Mouse (Mus musculus) kidney, adult 2 months (tissue): ENCODE measurements at regions not wholly inside any gene's neighbourhood (a gene's known extent, or its start where the extent isn't known, plus 50 kb on each side); places are given as distances from the start of the nearest gene placed in this dataset.
"Not testable (repeated sequence)": the region's sequence is repeated elsewhere in the genome, so short reads cannot be mapped to it uniquely, and the experiment has no call there.

Source experiments
- DNase-seq: peaks from one replicate; pipeline ENCODE4 v3.0.0; 2021
- H3K27ac ChIP-seq: fragments of 200-500 bp; 2 replicates; pipeline ENCODE4 v1.5.1; 2012; ENCODE audit warnings: low read depth, low read length, control low read depth, inconsistent platforms; ENCODE audit not compliant: insufficient read depth
- H3K27me3 ChIP-seq: fragments of 200-500 bp; replicated peaks from 2 replicates; pipeline ENCODE4 v1.6.1; 2012; ENCODE audit warnings: mild to moderate bottlenecking, moderate library complexity, low read length, inconsistent platforms; ENCODE audit not compliant: control insufficient read depth, insufficient read depth
- H3K36me3 ChIP-seq: fragments of 200-500 bp; 2 replicates; pipeline ENCODE4 v1.6.1; 2012; ENCODE audit warnings: mild to moderate bottlenecking, moderate library complexity, low read length, inconsistent platforms; ENCODE audit not compliant: control insufficient read depth, insufficient read depth
- H3K4me1 ChIP-seq: fragments of 200-500 bp; 2 replicates; pipeline ENCODE4 v1.6.1; 2011; ENCODE audit warnings: low read length; ENCODE audit not compliant: control insufficient read depth, insufficient read depth
- H3K4me3 ChIP-seq: fragments of 200-500 bp; 2 replicates; pipeline ENCODE4 v1.5.1; 2011; ENCODE audit warnings: mild to moderate bottlenecking, low read depth, low read length, control low read depth; ENCODE audit not compliant: insufficient read depth
- CTCF ChIP-seq: fragments of 200-500 bp; conservative IDR thresholded peaks from 2 replicates; pipeline ENCODE4 v1.5.1; 2011; ENCODE audit warnings: low read depth, mild to moderate bottlenecking, control low read depth, low read length, moderate library complexity, mixed read lengths; ENCODE audit not compliant: insufficient read depth, insufficient read length
- POLR2A ChIP-seq: fragments of 200-500 bp; IDR thresholded peaks from one replicate; pipeline ENCODE4 v1.6.1; 2011; ENCODE audit warnings: low read depth, low read length, control low read depth
- WGBS: fragments of 180-500 bp; shearing (Covaris S2); methylation state at CpG from one replicate; pipeline ENCODE4 v1.1.7; 2018; 5-methylcytosine and 5-hydroxymethylcytosine counted together

- H3K4me1 ChIP-seq: no peaks in the 10 kb centered on the region; the same call in 1 of the 2 replicates
- H3K4me3 ChIP-seq: no peak overlapping the region
- 42% methylated on average over 3 of the region's 3 CpGs for WGBS
- no peaks in the 10 kb centered on the region for H3K27me3 ChIP-seq
- peak; percentile 53 for DNase-seq
- TF ChIP-seq POLR2A (no peak), CTCF (no peak)
- no peaks in the 10 kb centered on the region for H3K36me3 ChIP-seq
- H3K27ac ChIP-seq: no peak overlapping the region
Observed at GRCm38 (mm10) chr2:108827974-108828700, 452.4 kb upstream of the Kif18a start.

- not testable (repeated sequence) for H3K4me3 ChIP-seq, H3K4me1 ChIP-seq, DNase-seq, H3K27ac ChIP-seq, H3K27me3 ChIP-seq, H3K36me3 ChIP-seq
- WGBS: 76% methylated on average over 2 of the region's 2 CpGs
Observed at GRCm38 (mm10) chr2:108843855-108844254, 436.7 kb upstream of the Kif18a start.

- no peak overlapping the region for H3K4me3 ChIP-seq
- no peak for TF ChIP-seq POLR2A
- TF ChIP-seq CTCF: no peak
- H3K36me3 ChIP-seq: no peaks in the 10 kb centered on the region
- DNase-seq: no peak
- H3K27me3 ChIP-seq: no peaks in the 10 kb centered on the region
- 74% methylated on average over 3 of the region's 3 CpGs for WGBS
- H3K4me1 ChIP-seq: no peaks in the 10 kb centered on the region
- no peak overlapping the region for H3K27ac ChIP-seq
Observed at GRCm38 (mm10) chr2:108848051-108848450, 432.5 kb upstream of the Kif18a start.

- WGBS: 23% methylated on average over 2 of the region's 2 CpGs
- no peaks in the 10 kb centered on the region for H3K27me3 ChIP-seq
- TF ChIP-seq POLR2A: no peak
- no peak for TF ChIP-seq CTCF
Observed at GRCm38 (mm10) chr2:108854399-108854798, 426.1 kb upstream of the Kif18a start.

GRCm38 (mm10) chr2:108877141-108877540, 403.4 kb upstream of the Kif18a start:
- DNase-seq: peak; percentile 19
- no peaks in the 10 kb centered on the region for H3K36me3 ChIP-seq
- H3K27me3 ChIP-seq: no peaks in the 10 kb centered on the region
- TF ChIP-seq POLR2A: no peak
- TF ChIP-seq CTCF: no peak
- WGBS: 66% methylated on average over 4 of the region's 4 CpGs
- no peaks in the 10 kb centered on the region for H3K4me1 ChIP-seq
- no peak overlapping the region for H3K27ac ChIP-seq
- H3K4me3 ChIP-seq: no peak overlapping the region

More at GRCm38 (mm10) chr2:108854399-108854798, 426.1 kb upstream of the Kif18a start:
- no peak for DNase-seq
- Histone ChIP-seq H3K36me3 (no peaks in the 10 kb centered on the region), H3K27ac (no peak overlapping the region), H3K4me3 (no peak overlapping the region), H3K4me1 (no peaks in the 10 kb centered on the region)

GRCm38 (mm10) chr2:108877676-108878075, 402.9 kb upstream of the Kif18a start:
- Histone ChIP-seq H3K27ac (no peak overlapping the region), H3K4me3 (no peak overlapping the region), H3K27me3 (no peaks in the 10 kb centered on the region), H3K4me1 (no peaks in the 10 kb centered on the region), H3K36me3 (no peaks in the 10 kb centered on the region)
- no peak for DNase-seq
- TF ChIP-seq CTCF: no peak
- no peak for TF ChIP-seq POLR2A
- 51% methylated on average over 3 of the region's 3 CpGs for WGBS

- 38% methylated on average over 3 of the region's 3 CpGs for WGBS
- H3K27ac ChIP-seq: no peak overlapping the region
- TF ChIP-seq POLR2A: no peak
- TF ChIP-seq CTCF: no peak
- H3K4me1 ChIP-seq: no peaks in the 10 kb centered on the region
- no peaks in the 10 kb centered on the region for H3K36me3 ChIP-seq
- no peak for DNase-seq
- no peaks in the 10 kb centered on the region; the same call in 1 of the 2 replicates for H3K27me3 ChIP-seq
- H3K4me3 ChIP-seq: no peak overlapping the region
Observed at GRCm38 (mm10) chr2:108904121-108904733, 376.3 kb upstream of the Kif18a start.

GRCm38 (mm10) chr2:108913555-108913954, 367.0 kb upstream of the Kif18a start:
- H3K36me3 ChIP-seq: no peaks in the 10 kb centered on the region
- H3K4me1 ChIP-seq: no peaks in the 10 kb centered on the region
- no peak overlapping the region for H3K27ac ChIP-seq
- 62% methylated on average over 2 of the region's 2 CpGs for WGBS
- no peak overlapping the region for H3K4me3 ChIP-seq
- H3K27me3 ChIP-seq: no peaks in the 10 kb centered on the region
- TF ChIP-seq POLR2A (no peak), CTCF (no peak)
- DNase-seq: no peak
